Mouse (Mus musculus) heart, adult 9 months (tissue): ENCODE results near the gene Cxcr5.
A peak's percentile ranks its signal among the peaks of the same experiment; 100 is the strongest.

Experiments used
- DNase-seq, 2 experiments: peaks; one replicate each; pipeline ENCODE4 v3.0.0; 2022; ENCODE audit warnings: low spot score in 2 of 2

The Cxcr5 gene

GRCm38 (mm10) chr9:44479628-44480428, 81.8 kb downstream of the Cxcr5 start:
- DNase-seq: peak; percentile 90 to 92

GRCm38 (mm10) chr9:44478959-44479605, 82.6 kb downstream of the Cxcr5 start:
- DNase-seq: peak; percentile 86 to 94

GRCm38 (mm10) chr9:44478229-44478921, 83.3 kb downstream of the Cxcr5 start:
- DNase-seq: peak; percentile 59 to 68

- DNase-seq: peak; percentile 66 to 82
These were observed 84.1 kb downstream of the Cxcr5 start for GRCm38 (mm10) chr9:44477339-44478228.

GRCm38 (mm10) chr9:44475936-44476335, 85.7 kb downstream of the Cxcr5 start:
- DNase-seq: no peak

GRCm38 (mm10) chr9:44474327-44474726, 87.3 kb downstream of the Cxcr5 start:
- DNase-seq: peak; percentile 75 to 80

GRCm38 (mm10) chr9:44473184-44473583, 88.5 kb downstream of the Cxcr5 start:
- DNase-seq: no peak

- DNase-seq: no peak
These were observed 92.9 kb downstream of the Cxcr5 start for GRCm38 (mm10) chr9:44468800-44469199.

- DNase-seq: no peak
These were observed 93.5 kb downstream of the Cxcr5 start for GRCm38 (mm10) chr9:44468224-44468623.

- DNase-seq: peak in 1 of 2 experiments; percentile 24
These were observed 99.7 kb downstream of the Cxcr5 start for GRCm38 (mm10) chr9:44461950-44462349.
